Mouse (Mus musculus): ENCODE measurements around the gene Uts2r.

The Uts2r gene

GRCm38 (mm10) chr11:121163751-121164150 is 3.7 kb downstream of the Uts2r start:
- ATAC-seq (ENCODE audit: low TSS enrichment): no peak

GRCm38 (mm10) chr11:121173203-121173602 is 13.1 kb downstream of the Uts2r start:
- ATAC-seq (ENCODE audit: low TSS enrichment): peak; percentile 32; the same call in 1 of the 2 replicates

- peak; percentile 62; the same call in 1 of the 2 replicates for ATAC-seq (ENCODE audit: low TSS enrichment)
Measured at GRCm38 (mm10) chr11:121174234-121174633, 14.2 kb downstream of the Uts2r start.

GRCm38 (mm10) chr11:121176285-121177270 is 16.5 kb downstream of the Uts2r start:
- ATAC-seq (ENCODE audit: low TSS enrichment): peak; percentile 64; the same call in 1 of the 2 replicates

- ATAC-seq (ENCODE audit: low TSS enrichment): no peak
Measured at GRCm38 (mm10) chr11:121189681-121190080, 29.6 kb downstream of the Uts2r start.

- no peak for ATAC-seq (ENCODE audit: low TSS enrichment)
Measured at GRCm38 (mm10) chr11:121192742-121193141, 32.7 kb downstream of the Uts2r start.

- peak; percentile 57; the same call in 1 of the 2 replicates for ATAC-seq (ENCODE audit: low TSS enrichment)
Measured at GRCm38 (mm10) chr11:121193415-121193814, 33.3 kb downstream of the Uts2r start.

GRCm38 (mm10) chr11:121198622-121199021 is 38.6 kb downstream of the Uts2r start:
- ATAC-seq (ENCODE audit: low TSS enrichment): no peak

- ATAC-seq (ENCODE audit: low TSS enrichment): no peak
Measured at GRCm38 (mm10) chr11:121199851-121200250, 39.8 kb downstream of the Uts2r start.

- no peak for ATAC-seq (ENCODE audit: low TSS enrichment)
Measured at GRCm38 (mm10) chr11:121200781-121201180, 40.7 kb downstream of the Uts2r start.

- no peak for ATAC-seq (ENCODE audit: low TSS enrichment)
Measured at GRCm38 (mm10) chr11:121201436-121202198, 41.5 kb downstream of the Uts2r start.

- ATAC-seq (ENCODE audit: low TSS enrichment): no peak
Measured at GRCm38 (mm10) chr11:121203859-121204160, 43.7 kb downstream of the Uts2r start.

- peak; percentile 96 for ATAC-seq (ENCODE audit: low TSS enrichment)
Measured at GRCm38 (mm10) chr11:121204161-121205006, 44.3 kb downstream of the Uts2r start, which contains the start of the genes Hexdc and Ogfod3. Hexdc (plus strand) TSS chr11:121204433. Ogfod3 (minus strand) TSS chr11:121204711.

Measured in frontal cortex, adult (tissue).